Mouse (Mus musculus) cerebellum, adult 2 months (tissue): Measurements from ENCODE around the gene Igfals.

Experiments
- CTCF ChIP-seq: fragments of 200-500 bp; IDR thresholded peaks from 2 replicates; pipeline ENCODE4 v1.5.1; 2011; ENCODE audit warnings: low read depth, mild to moderate bottlenecking, control low read depth, low read length, moderate library complexity, borderline replicate concordance; ENCODE audit not compliant: insufficient read depth
- POLR2A ChIP-seq: fragments of 200-500 bp; IDR thresholded peaks from 2 replicates; pipeline ENCODE4 v1.6.1; 2011; ENCODE audit warnings: low read length, control low read depth, borderline replicate concordance; ENCODE audit not compliant: insufficient read depth

- TF ChIP-seq CTCF: peak; percentile 25; the same call in 1 of the 2 replicates
- peak; percentile 42; the same call in 1 of the 2 replicates for TF ChIP-seq POLR2A
Observed at GRCm38 (mm10) chr17:24896241-24896992, 30.6 kb downstream of the Igfals start, which contains the start of gene Nme3.
